Mouse (Mus musculus): Measurements from ENCODE around the gene Atp11b. TPM values are rescaled to one million over a fixed set of nuclear protein-coding genes. Genes with fewer than 3 reads are reported as not detected.

Gene Atp11b
- polyA plus RNA-seq, 2 experiments: 14.2 to 15.1 TPM

DNA sequence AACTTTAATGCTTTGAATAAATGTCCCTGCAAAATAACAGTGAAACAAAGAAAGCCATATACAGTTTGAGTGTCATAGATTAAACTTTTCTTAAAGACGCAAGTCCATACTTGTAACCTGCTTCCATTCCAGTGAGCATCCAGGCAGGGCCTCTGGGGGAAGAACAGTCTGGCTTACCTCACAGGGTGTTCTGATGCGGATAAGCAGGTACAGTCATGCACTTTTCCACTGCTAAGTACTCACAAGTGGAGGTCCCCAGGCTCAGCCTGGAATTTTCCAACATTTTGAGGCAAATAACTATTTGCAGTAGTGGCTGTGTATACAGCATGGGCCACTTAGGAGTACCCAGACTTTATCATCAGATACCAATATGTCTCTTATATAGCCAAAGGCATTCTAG is 144.0 kb downstream of the Atp11b start:
- no peak for ATAC-seq (ENCODE audit: insufficient read depth)
- H3K9me3 ChIP-seq (ENCODE audit: control insufficient read depth, low read length): no peaks in the 10 kb centered on the region
- no peak for TF ChIP-seq CTCF (IDR thresholded peaks at IDR 0.05; ENCODE audit: low read depth)
- no peak for TF ChIP-seq EP300 (IDR thresholded peaks at IDR 0.05; ENCODE audit: low read depth)
- no peak overlapping the region for H3K27ac ChIP-seq
- H3K9ac ChIP-seq (replicated peaks): no peak overlapping the region
- DNase-seq (ENCODE audit: low read depth in 3 of 3, low spot score in 3 of 3): no peak
- no peak overlapping the region for H3K4me2 ChIP-seq (ENCODE audit: low read depth)
- H3K4me1 ChIP-seq (replicated peaks; ENCODE audit: control insufficient read depth in 2 of 2, insufficient read depth in 2 of 2, low read length in 1 of 2): no peaks in the 10 kb centered on the region
- no peaks in the 10 kb centered on the region for H3K27me3 ChIP-seq (ENCODE audit: control insufficient read depth, insufficient read depth, low read length)
- H3K36me3 ChIP-seq (replicated peaks; ENCODE audit: control insufficient read depth, insufficient read depth, low read depth): peaks cover 29% of the 10 kb centered on the region
- 94% methylated on average over 2 of the region's 2 CpGs for WGBS (ENCODE audit: insufficient replicate concordance)
- no peak overlapping the region for H3K4me3 ChIP-seq (ENCODE audit: insufficient read depth in 1 of 2, low read depth in 2 of 2, low read length in 2 of 2)

DNA sequence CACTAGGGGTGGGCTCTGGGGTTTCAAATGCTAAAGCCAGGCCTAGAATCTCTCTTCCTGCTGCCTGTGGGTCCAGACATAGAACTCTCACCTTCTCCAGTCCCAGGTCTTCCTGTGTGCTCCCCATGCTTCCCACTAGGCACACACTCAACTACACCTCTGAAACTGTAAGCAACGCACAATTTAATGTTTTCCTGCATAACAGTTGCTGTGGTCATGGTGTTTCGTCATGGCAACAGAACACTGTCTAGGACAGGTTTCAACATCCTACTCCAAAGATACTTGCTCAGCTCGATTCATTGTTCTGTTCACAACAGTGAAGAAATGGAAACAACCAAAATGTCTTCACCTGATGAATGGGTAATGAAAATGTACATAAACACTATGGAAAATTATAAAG is 145.2 kb downstream of the Atp11b start:
- 82% methylated on average over 3 of the region's 3 CpGs for WGBS (ENCODE audit: insufficient replicate concordance)
- Histone ChIP-seq H3K9ac (replicated peaks) (no peak overlapping the region), H3K27me3 (ENCODE audit: control insufficient read depth, insufficient read depth, low read length) (no peaks in the 10 kb centered on the region), H3K27ac (no peak overlapping the region), H3K4me3 (ENCODE audit: insufficient read depth in 1 of 2, low read depth in 2 of 2, low read length in 2 of 2) (no peak overlapping the region), H3K4me1 (replicated peaks; ENCODE audit: control insufficient read depth in 2 of 2, insufficient read depth in 2 of 2, low read length in 1 of 2) (0 out of 4 replicates have a peak, but pooled peaks cover 0 to 2% of the 10 kb centered on the region in 2 experiments), H3K4me2 (ENCODE audit: low read depth) (no peak overlapping the region), H3K9me3 (ENCODE audit: control insufficient read depth, low read length) (no peaks in the 10 kb centered on the region), H3K36me3 (replicated peaks; ENCODE audit: control insufficient read depth, insufficient read depth, low read depth) (peaks cover 29% of the 10 kb centered on the region)
- ATAC-seq (ENCODE audit: insufficient read depth) (no peak), DNase-seq (ENCODE audit: low read depth in 3 of 3, low spot score in 3 of 3) (no peak)
- no peak for TF ChIP-seq EP300 (IDR thresholded peaks at IDR 0.05; ENCODE audit: low read depth)
- no peak for TF ChIP-seq CTCF (IDR thresholded peaks at IDR 0.05; ENCODE audit: low read depth)

DNA sequence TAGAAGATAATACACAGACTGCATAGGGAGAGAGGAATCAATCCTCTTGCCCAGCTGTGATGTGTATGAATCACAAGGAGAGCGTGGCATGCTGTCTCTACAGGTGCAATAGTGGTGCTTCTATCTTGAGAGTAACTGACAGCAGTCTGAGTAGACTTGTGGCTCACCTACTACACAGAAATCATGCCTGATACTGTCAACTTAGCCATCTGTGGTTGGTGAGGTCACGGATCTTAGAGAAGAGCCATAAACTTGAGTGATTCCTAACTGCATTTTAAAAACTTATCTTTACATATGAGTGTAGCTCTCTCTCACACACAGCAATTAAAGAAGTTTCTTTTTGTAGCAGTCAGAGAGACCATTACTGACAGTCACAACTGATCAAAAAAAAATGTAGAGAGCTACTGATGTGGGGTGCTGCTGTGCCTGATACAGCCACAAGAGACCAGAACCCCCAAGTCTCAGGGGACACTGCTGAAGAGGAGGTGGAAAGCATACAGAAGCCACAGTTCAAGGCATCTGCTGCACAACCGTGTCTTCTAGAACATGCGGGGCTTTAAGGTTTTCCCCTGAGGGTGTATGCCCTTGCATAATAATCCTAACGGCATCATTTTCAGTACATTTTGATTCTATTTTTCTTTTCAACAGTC is 146.8 kb downstream of the Atp11b start:
- H3K9me3 ChIP-seq (ENCODE audit: control insufficient read depth, low read length): no peaks in the 10 kb centered on the region
- ATAC-seq (ENCODE audit: insufficient read depth): no peak

More for the DNA sequence above, 146.8 kb downstream of the Atp11b start:
- Histone ChIP-seq H3K4me3 (ENCODE audit: insufficient read depth in 1 of 2, low read depth in 2 of 2, low read length in 2 of 2) (no peak overlapping the region), H3K27ac (no peak overlapping the region), H3K4me1 (replicated peaks; ENCODE audit: control insufficient read depth in 2 of 2, insufficient read depth in 2 of 2, low read length in 1 of 2) (0 out of 4 replicates have a peak, but pooled peaks cover 0 to 2% of the 10 kb centered on the region in 2 experiments), H3K27me3 (ENCODE audit: control insufficient read depth, insufficient read depth, low read length) (no peaks in the 10 kb centered on the region), H3K4me2 (ENCODE audit: low read depth) (no peak overlapping the region), H3K9ac (replicated peaks) (no peak overlapping the region), H3K36me3 (replicated peaks; ENCODE audit: control insufficient read depth, insufficient read depth, low read depth) (peaks cover 29% of the 10 kb centered on the region)
- TF ChIP-seq EP300 (IDR thresholded peaks at IDR 0.05; ENCODE audit: low read depth) (no peak), CTCF (IDR thresholded peaks at IDR 0.05; ENCODE audit: low read depth) (no peak)
- WGBS (ENCODE audit: insufficient replicate concordance): 84% methylated on average over 5 of the region's 5 CpGs
- DNase-seq (ENCODE audit: low read depth in 3 of 3, low spot score in 3 of 3): no peak

Other genes starting within 250 kb of the Atp11b start
- gene Dcun1d1, start 183.3 kb downstream of the Atp11b start, polyA plus RNA-seq (2012; rRNA removed): 13.4 and 31.3 TPM in 2 replicates
- 78.6 and 84.8 TPM in 2 replicates for gene Dcun1d1, start 183.3 kb downstream of the Atp11b start, polyA plus RNA-seq (2014; fragmentation: Nextera tagmentation; extraction: Ambion mirVana)
- gene Mccc1, start 246.6 kb downstream of the Atp11b start, polyA plus RNA-seq (2012; rRNA removed): 4.5 and 7.4 TPM in 2 replicates
- 10.8 and 11.9 TPM in 2 replicates for gene Mccc1, start 246.6 kb downstream of the Atp11b start, polyA plus RNA-seq (2014; fragmentation: Nextera tagmentation; extraction: Ambion mirVana)